Mouse (Mus musculus): ENCODE data around the gene Dmrt3.

- TF ChIP-seq CTCF (IDR thresholded peaks at IDR 0.05; ENCODE audit: low read depth, low read length) (no peak), POLR2A (IDR thresholded peaks at IDR 0.05; ENCODE audit: extremely low read depth, insufficient read depth, low read length) (no peak)
These were observed 31.7 kb upstream of the Dmrt3 start for GRCm38 (mm10) chr19:25578358-25578757.
